Mouse (Mus musculus): ENCODE measurements at regions not wholly inside any gene's neighbourhood (a gene's known extent, or its start where the extent isn't known, plus 50 kb on each side); places are given as distances from the start of the nearest gene placed in this dataset.

GRCm38 (mm10) chr16:42651904-42652732 lies 223.6 kb upstream of the Zbtb20 start:
- TF ChIP-seq EP300 (IDR thresholded peaks at IDR 0.05; ENCODE audit: low read depth) (no peak), CTCF (IDR thresholded peaks at IDR 0.05; ENCODE audit: low read depth) (no peak)

Data from heart, postnatal 0 days (tissue).